Mouse (Mus musculus) hindbrain, embryonic 11.5 days (tissue): Measurements from ENCODE around the gene Mbtd1. TPM values are rescaled to one million over a fixed set of nuclear protein-coding genes. Genes with fewer than 3 reads are reported as not detected.

ENCODE experiments used
- ATAC-seq: fragments of 200-750 bp; cut with Nextera tagmentation; 2 replicates; pipeline ENCODE4 v1.8.0; 2017; ENCODE audit warnings: mild to moderate bottlenecking, moderate TSS enrichment, moderate library complexity; ENCODE audit not compliant: low FRiP score
- DNase-seq: peaks from one replicate; pipeline ENCODE4 v3.0.0-alpha.2; 2015; ENCODE audit warnings: low spot score
- H3K27ac ChIP-seq: fragments of 300-500 bp; sonication (generic); 2 replicates; pipeline ENCODE4 v1.5.1; 2014; ENCODE audit warnings: mild to moderate bottlenecking, low read depth, low read length
- H3K27me3 ChIP-seq: fragments of 300-500 bp; sonication (generic); 2 replicates; pipeline ENCODE4 v1.6.1; 2014; ENCODE audit warnings: mild to moderate bottlenecking, low read length, moderate library complexity, mixed read lengths; ENCODE audit not compliant: control insufficient read depth, insufficient read depth
- H3K36me3 ChIP-seq: fragments of 300-500 bp; sonication (generic); 2 replicates; pipeline ENCODE4 v1.6.1; 2014; ENCODE audit warnings: mild to moderate bottlenecking, low read length, moderate library complexity, mixed read lengths; ENCODE audit not compliant: control insufficient read depth, insufficient read depth
- H3K4me1 ChIP-seq: fragments of 300-500 bp; sonication (generic); replicated peaks from 2 replicates; pipeline ENCODE4 v1.6.1; 2014; ENCODE audit warnings: low read length, mixed read lengths; ENCODE audit not compliant: control insufficient read depth, insufficient read depth
- H3K4me2 ChIP-seq: fragments of 300-500 bp; sonication (generic); replicated peaks from 2 replicates; pipeline ENCODE4 v1.6.1; 2014; ENCODE audit warnings: mild to moderate bottlenecking, low read depth, low read length
- H3K4me3 ChIP-seq: fragments of 300-500 bp; sonication (generic); 2 replicates; pipeline ENCODE4 v1.5.1; 2014; ENCODE audit warnings: low read depth, low read length
- H3K9ac ChIP-seq: fragments of 300-500 bp; sonication (generic); 2 replicates; pipeline ENCODE4 v1.6.1; 2014; ENCODE audit warnings: low read depth, low read length
- H3K9me3 ChIP-seq: fragments of 300-500 bp; sonication (generic); 2 replicates; pipeline ENCODE4 v1.6.1; 2016; ENCODE audit warnings: low read length; ENCODE audit not compliant: control insufficient read depth
- WGBS: fragments of 180-500 bp; shearing (Covaris S2); extraction: QIAGEN DNeasy Blood & Tissue Kit; methylation state at CpG from one replicate; pipeline ENCODE4 v1.1.7; 2014; 5-methylcytosine and 5-hydroxymethylcytosine counted together
- polyA plus RNA-seq: library from polyadenylated mRNA; unstranded; fragments of >200 nt; fragmentation: Nextera tagmentation; extraction: Ambion mirVana; gene quantifications from 2 replicates; pipeline ENCODE4 v1.2.1, GENCODE M21; 2014

Mbtd1 gene
- polyA plus RNA-seq, 1 experiment from 2014 or later = 37.6 TPM

GRCm38 (mm10) chr11:93987026-93987425 lies 101.4 kb downstream of the Mbtd1 start:
- H3K4me1 ChIP-seq = no peaks in the 10 kb centered on the region
- ATAC-seq (no peak), DNase-seq (no peak)
- no peaks in the 10 kb centered on the region for H3K27me3 ChIP-seq
- no peak overlapping the region for H3K4me3 ChIP-seq
- no peaks in the 10 kb centered on the region for H3K36me3 ChIP-seq
- no peak overlapping the region for H3K27ac ChIP-seq
- H3K9me3 ChIP-seq = no peaks in the 10 kb centered on the region
- H3K4me2 ChIP-seq = no peak overlapping the region
- 87% methylated on average over 4 of the region's 4 CpGs for WGBS
- no peak overlapping the region for H3K9ac ChIP-seq

- Histone ChIP-seq H3K4me2 (no peak overlapping the region), H3K4me1 (no peaks in the 10 kb centered on the region), H3K9ac (no peak overlapping the region), H3K27me3 (no peaks in the 10 kb centered on the region), H3K36me3 (no peaks in the 10 kb centered on the region), H3K4me3 (no peak overlapping the region), H3K9me3 (no peaks in the 10 kb centered on the region), H3K27ac (no peak overlapping the region)
- DNase-seq (no peak), ATAC-seq (no peak)
- WGBS = 79% methylated on average over 8 of the region's 8 CpGs
These were observed 102.1 kb downstream of the Mbtd1 start for GRCm38 (mm10) chr11:93987625-93988327.

GRCm38 (mm10) chr11:93988328-93989062 lies 102.8 kb downstream of the Mbtd1 start:
- no peaks in the 10 kb centered on the region for H3K9me3 ChIP-seq
- 68% methylated on average over 12 of the region's 12 CpGs for WGBS
- H3K27me3 ChIP-seq = no peaks in the 10 kb centered on the region

GRCm38 (mm10) chr11:93994531-93994930 lies 108.9 kb downstream of the Mbtd1 start:
- H3K27me3 ChIP-seq = no peaks in the 10 kb centered on the region
- peaks cover 6% of the 10 kb centered on the region for H3K4me1 ChIP-seq
- WGBS = 67% methylated on average over 5 of the region's 5 CpGs
- ATAC-seq (no peak), DNase-seq (no peak)
- H3K9ac ChIP-seq = no peak overlapping the region; the same call in 1 of the 2 replicates
- H3K36me3 ChIP-seq = no peaks in the 10 kb centered on the region
- no peaks in the 10 kb centered on the region for H3K9me3 ChIP-seq
- H3K4me3 ChIP-seq = no peak overlapping the region
- H3K27ac ChIP-seq = no peak overlapping the region
- H3K4me2 ChIP-seq = no peak overlapping the region

More at GRCm38 (mm10) chr11:93988328-93989062, 102.8 kb downstream of the Mbtd1 start:
- no peaks in the 10 kb centered on the region for H3K4me1 ChIP-seq
- H3K36me3 ChIP-seq = no peaks in the 10 kb centered on the region
- no peak overlapping the region for H3K9ac ChIP-seq
- H3K27ac ChIP-seq = no peak overlapping the region
- no peak overlapping the region for H3K4me2 ChIP-seq
- H3K4me3 ChIP-seq = no peak overlapping the region
- DNase-seq (no peak), ATAC-seq (no peak)

- Histone ChIP-seq H3K4me2 (peak overlapping the region; percentile 56), H3K27me3 (no peaks in the 10 kb centered on the region), H3K9ac (peak overlapping the region; percentile 74), H3K9me3 (no peaks in the 10 kb centered on the region), H3K4me3 (peak overlapping the region; percentile 88), H3K27ac (peak overlapping the region; percentile 90), H3K36me3 (no peaks in the 10 kb centered on the region), H3K4me1 (peaks cover 6% of the 10 kb centered on the region)
- DNase-seq (no peak), ATAC-seq (peak; percentile 52)
- WGBS = 8% methylated on average over 15 of the region's 15 CpGs
These were observed 109.6 kb downstream of the Mbtd1 start for GRCm38 (mm10) chr11:93995111-93995719.

- DNase-seq = peak; percentile 99
- Histone ChIP-seq H3K27ac (peak within 1 kb of the TSS; percentile 90), H3K9ac (peak within 1 kb of the TSS; percentile 80), H3K27me3 (no peaks in the 10 kb centered on the region), H3K4me2 (peak within 1 kb of the TSS; percentile 76), H3K4me1 (peaks cover 6% of the 10 kb centered on the region), H3K9me3 (no peaks in the 10 kb centered on the region), H3K4me3 (peak within 1 kb of the TSS; percentile 88), H3K36me3 (no peaks in the 10 kb centered on the region)
- ATAC-seq = peak; percentile 93
- under 1% methylated on average over 47 of the region's 70 CpGs for WGBS
These were observed 110.2 kb downstream of the Mbtd1 start, which contains the start of gene Spag9 for GRCm38 (mm10) chr11:93995720-93996305. Spag9 (plus strand) TSS chr11:93996091.

Other genes starting within 250 kb of the Mbtd1 start
- gene Utp18, start 86 bp upstream of the Mbtd1 start, polyA plus RNA-seq = 48.3 and 50.7 TPM in 2 replicates
- 140 and 142 TPM in 2 replicates for gene Nme2, start 70.4 kb downstream of the Mbtd1 start, polyA plus RNA-seq
- gene Gm20390, start 82.4 kb downstream of the Mbtd1 start, polyA plus RNA-seq = 393 and 395 TPM in 2 replicates
- gene Nme1, start 82.7 kb downstream of the Mbtd1 start, polyA plus RNA-seq = 198 and 206 TPM in 2 replicates
- gene Spag9, start 110.2 kb downstream of the Mbtd1 start, polyA plus RNA-seq = 107 and 109 TPM in 2 replicates